Mouse (Mus musculus): ENCODE measurements around the gene Park7.

DNA sequence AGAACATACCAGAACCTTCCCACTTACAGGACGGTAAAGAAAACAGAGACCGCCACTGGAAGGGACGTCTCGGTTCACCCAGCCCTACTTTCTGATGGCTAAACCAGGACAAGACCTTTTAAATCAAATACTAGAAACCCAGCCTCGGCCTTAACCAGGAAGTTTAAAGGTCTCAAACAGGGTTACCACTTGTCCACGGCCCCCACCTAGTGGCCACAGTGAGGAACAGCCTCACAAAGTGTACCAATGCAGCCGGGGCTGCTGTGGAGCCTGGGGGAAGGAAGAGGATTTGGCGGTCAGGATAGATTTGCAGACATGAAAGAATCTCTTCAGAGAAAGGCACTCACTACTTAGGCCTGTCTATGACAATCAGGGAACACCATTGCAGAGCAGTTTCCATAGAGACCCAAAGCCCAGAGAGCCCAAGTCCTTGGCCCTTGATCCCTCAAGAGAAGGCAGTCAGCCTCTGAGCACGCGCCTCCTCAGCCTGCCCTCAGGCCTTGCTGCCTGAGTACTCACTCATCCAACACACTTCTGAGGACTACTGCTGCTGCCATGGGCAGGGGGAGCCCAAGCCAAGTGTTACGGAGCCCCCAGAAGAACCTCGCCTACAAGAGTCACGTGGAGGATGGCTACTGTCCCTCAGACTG is 15.4 kb downstream of the Park7 start:
- TF ChIP-seq CTCF (IDR thresholded peaks at IDR 0.05) (0 out of 2 replicates have a peak, but pooled peaks have one; percentile 99), POLR2A (IDR thresholded peaks at IDR 0.05; ENCODE audit: insufficient read depth, low read depth, low read length) (no peak)
